Mouse (Mus musculus) gastrocnemius, adult 2 months (tissue): Measurements from ENCODE around the gene Ahdc1. TPM values are rescaled to one million over a fixed set of nuclear protein-coding genes. Genes with fewer than 3 reads are reported as not detected.

ENCODE experiments used
- DNase-seq: peaks from one replicate; pipeline ENCODE4 v3.0.0; 2022
- H3K27ac ChIP-seq: fragments of 200-600 bp; 2 replicates; pipeline ENCODE4 v1.8.1; 2022; ENCODE audit warnings: mild to moderate bottlenecking
- H3K4me3 ChIP-seq: fragments of 200-600 bp; 2 replicates; pipeline ENCODE4 v1.8.1; 2022; ENCODE audit warnings: mild to moderate bottlenecking, moderate library complexity
- CTCF ChIP-seq: fragments of 200-600 bp; IDR thresholded peaks from 2 replicates; pipeline ENCODE4 v1.8.1; 2022; ENCODE audit warnings: antibody characterized with exemption, mild to moderate bottlenecking, moderate library complexity
- intact Hi-C: fragments of 180-260 bp; cut with DNase I; formaldehyde crosslinking; loops from one replicate; pipeline ENCODE4 v1.15.1; 2025
- total RNA-seq, 2 experiments: library from RNA; stranded (reverse); gene quantifications; 2 replicates each; pipeline ENCODE4 v1.2.3; 2021

Ahdc1 gene
- total RNA-seq, 2 experiments from 2014 or later = 30.2 to 55.1 TPM

GRCm38 (mm10) chr4:132974904-132975303 is 36.2 kb upstream of the Ahdc1 start:
- H3K4me3 ChIP-seq = peak overlapping the region; percentile 40
- intact Hi-C loops = no loop called here
- DNase-seq = peak; percentile 57
- no peak for TF ChIP-seq CTCF
- H3K27ac ChIP-seq = peak overlapping the region; percentile 48

GRCm38 (mm10) chr4:132975791-132976190 is 35.3 kb upstream of the Ahdc1 start:
- no peak overlapping the region for H3K27ac ChIP-seq
- no peak for TF ChIP-seq CTCF
- no peak for DNase-seq
- H3K4me3 ChIP-seq = no peak overlapping the region
- intact Hi-C loops = no loop called here

DNA sequence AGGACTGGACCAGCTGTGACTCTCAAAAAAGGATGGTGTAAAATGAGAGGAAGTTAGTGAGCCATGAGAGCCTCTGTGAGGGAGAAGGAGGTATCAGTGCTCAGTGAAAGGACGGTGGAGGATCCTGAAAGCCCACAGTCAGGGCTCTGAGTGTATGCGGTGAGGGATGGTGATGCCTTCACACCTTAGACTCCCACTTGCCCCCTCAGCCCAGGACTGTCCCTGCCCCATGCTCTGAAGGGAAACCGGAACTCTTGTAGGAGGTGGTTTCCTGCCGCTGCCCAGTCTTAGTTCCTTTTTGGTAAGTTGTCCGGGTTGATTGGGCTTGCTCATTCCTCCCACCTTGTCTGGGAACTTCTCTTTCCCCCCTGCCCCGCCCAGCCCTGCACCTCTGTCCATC is 34.3 kb upstream of the Ahdc1 start:
- TF ChIP-seq CTCF = no peak
- Histone ChIP-seq H3K27ac (no peak overlapping the region), H3K4me3 (no peak overlapping the region)
- DNase-seq = no peak
- intact Hi-C loops = no loop called here

GRCm38 (mm10) chr4:132977597-132977996 is 33.5 kb upstream of the Ahdc1 start:
- DNase-seq = no peak
- intact Hi-C loops = no loop called here
- TF ChIP-seq CTCF = no peak
- no peak overlapping the region for H3K27ac ChIP-seq
- no peak overlapping the region for H3K4me3 ChIP-seq

DNA sequence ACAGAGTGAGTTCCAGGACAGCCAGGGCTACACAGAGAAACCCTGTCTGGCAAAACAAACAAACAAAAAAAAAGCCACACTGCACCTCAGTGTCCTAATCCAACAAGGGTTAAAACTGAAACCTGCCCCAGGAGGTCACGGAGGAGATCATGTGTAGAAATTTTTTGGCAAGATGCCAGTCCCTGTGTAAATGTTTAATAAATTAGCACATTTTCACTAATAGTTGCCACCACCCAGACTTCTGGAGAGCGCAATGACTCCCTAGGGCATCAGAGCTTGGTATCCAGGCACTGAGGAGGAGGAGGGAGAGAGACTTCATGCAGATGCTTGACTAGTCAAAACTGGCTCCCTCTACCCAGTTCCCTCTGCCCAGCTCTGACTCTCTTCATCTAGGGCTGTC is 31.9 kb upstream of the Ahdc1 start:
- TF ChIP-seq CTCF = no peak
- no peak for DNase-seq
- intact Hi-C loops = no loop called here
- Histone ChIP-seq H3K4me3 (no peak overlapping the region), H3K27ac (no peak overlapping the region)

DNA sequence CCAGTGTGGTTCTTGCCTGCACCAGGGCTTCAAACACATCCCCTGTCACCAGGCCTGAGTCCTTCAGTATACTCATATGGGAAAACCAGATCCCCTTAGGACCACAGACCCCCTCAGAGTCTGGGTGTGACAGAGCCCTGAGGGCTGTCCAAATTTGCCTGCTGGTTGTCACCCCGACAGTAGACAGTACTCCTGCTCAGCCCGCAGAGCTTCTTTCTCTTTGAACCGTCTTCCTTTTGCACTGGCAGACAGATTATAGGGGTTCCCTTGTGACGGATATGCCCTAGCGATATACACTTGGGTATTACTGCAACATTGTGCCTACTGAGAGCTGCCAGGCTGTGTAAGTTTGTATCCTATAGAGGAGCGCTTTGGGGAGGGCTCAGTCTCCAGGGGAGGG is 29.4 kb upstream of the Ahdc1 start:
- H3K4me3 ChIP-seq = no peak overlapping the region
- H3K27ac ChIP-seq = no peak overlapping the region
- intact Hi-C loops = no loop called here
- no peak for DNase-seq
- TF ChIP-seq CTCF = no peak

- no peak for DNase-seq
- no peak overlapping the region for H3K4me3 ChIP-seq
- intact Hi-C loops = no loop called here
- no peak for TF ChIP-seq CTCF
- no peak overlapping the region for H3K27ac ChIP-seq
These were observed 28.1 kb upstream of the Ahdc1 start for GRCm38 (mm10) chr4:132982999-132983398.

GRCm38 (mm10) chr4:132983664-132984512 is 27.2 kb upstream of the Ahdc1 start:
- Histone ChIP-seq H3K4me3 (no peak overlapping the region), H3K27ac (no peak overlapping the region)
- TF ChIP-seq CTCF = no peak
- DNase-seq = no peak
- intact Hi-C loops = no loop called here

DNA sequence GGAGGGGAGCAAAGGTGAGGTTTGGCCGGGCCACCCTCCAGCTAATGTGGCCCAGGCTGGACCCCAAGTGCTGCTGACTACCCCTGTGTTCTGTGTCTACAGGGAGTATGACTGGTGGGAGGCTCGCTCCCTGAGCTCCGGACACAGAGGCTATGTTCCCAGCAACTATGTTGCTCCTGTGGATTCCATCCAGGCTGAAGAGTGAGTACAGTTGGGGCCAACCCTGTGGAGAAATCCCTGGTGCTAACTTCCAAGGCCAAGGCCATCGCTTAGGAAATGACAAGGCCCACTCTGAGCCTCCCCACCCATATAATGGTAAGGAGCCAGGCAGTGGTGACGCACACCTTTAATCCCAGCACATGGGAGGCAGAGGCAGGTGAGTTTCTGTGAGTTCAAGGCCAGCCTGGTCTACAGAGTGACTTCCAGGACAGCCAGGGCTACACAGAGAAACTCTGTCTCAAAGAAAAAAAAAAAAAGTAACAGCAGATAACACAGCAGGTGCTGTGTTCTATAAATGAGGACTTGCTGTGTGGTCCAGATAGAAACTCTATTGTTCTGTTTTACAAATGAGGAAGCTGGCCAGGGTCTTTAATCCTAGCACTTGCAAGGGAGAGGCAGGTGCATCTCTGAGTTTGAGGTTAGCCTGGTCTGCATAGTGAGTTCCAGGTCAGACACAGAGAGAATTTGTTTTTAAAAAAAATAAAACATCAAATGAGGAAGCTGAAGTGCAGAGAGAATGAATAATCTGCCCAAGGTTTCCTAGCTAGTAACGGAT is 22.3 kb upstream of the Ahdc1 start:
- TF ChIP-seq CTCF = no peak
- no peak for DNase-seq
- Histone ChIP-seq H3K4me3 (no peak overlapping the region), H3K27ac (no peak overlapping the region)
- intact Hi-C loops = no loop called here

DNA sequence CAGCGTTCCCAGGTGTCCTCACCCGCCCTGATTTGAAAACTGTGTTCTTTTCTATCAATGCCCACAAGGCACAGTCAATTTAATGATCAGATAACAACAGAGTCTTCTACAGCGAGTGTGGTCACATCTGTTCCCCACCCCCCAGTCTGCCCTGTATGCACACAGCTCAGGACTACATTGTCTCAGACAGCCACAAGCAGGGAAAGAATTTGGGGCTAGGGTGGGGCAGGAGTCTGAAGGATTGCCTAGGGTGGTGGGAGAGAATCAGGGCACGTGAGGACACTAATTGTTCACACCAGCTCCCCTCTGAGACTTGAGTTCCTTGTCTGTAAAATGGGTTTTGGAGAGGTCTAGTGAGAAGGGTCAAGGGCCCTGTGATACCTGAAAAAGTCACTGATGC is 17.5 kb upstream of the Ahdc1 start:
- intact Hi-C loops = no loop called here
- Histone ChIP-seq H3K27ac (no peak overlapping the region), H3K4me3 (no peak overlapping the region)
- no peak for TF ChIP-seq CTCF
- no peak for DNase-seq

DNA sequence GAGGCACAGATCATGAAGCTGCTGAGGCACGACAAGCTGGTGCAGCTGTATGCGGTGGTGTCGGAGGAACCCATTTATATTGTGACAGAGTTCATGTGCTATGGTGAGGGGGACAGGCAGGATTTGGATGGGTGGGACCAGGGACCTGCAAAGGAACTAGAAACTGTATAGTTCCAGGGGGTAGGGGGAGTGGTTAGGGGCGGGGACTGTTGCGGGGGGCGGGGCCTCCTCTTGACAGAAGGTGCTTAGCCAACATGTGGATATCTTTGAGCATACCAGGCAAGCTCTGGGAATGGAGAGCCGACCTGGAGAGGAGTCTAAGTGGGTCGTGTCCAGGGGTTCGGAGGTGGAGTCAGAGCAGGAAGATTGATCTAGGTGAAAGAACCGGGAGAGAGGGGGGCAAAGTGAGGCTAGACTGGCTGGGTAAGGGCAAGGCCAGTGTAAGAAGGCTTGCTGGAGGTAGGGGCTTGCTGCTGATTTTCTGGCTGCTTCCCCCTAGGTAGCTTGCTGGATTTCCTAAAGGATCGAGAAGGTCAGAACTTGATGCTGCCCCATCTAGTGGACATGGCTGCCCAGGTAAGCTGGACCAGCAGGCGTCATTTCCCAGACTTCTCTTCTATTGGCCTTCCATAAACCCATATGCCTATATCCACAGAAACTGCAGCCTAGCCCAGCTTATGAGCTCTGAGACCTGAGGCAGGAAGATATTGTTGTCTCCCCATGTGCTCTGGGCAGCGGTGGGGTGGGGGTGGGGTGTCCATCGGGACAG is 13.4 kb upstream of the Ahdc1 start:
- no peak for DNase-seq
- intact Hi-C loops = no loop called here

GRCm38 (mm10) chr4:133002896-133003295 is 8.2 kb upstream of the Ahdc1 start:
- H3K27ac ChIP-seq = peak overlapping the region; percentile 31; the same call in 1 of the 2 replicates
- peak; percentile 64 for DNase-seq
- intact Hi-C loops = no loop called here
- peak overlapping the region; percentile 31 for H3K4me3 ChIP-seq
- no peak for TF ChIP-seq CTCF

More for the DNA sequence above, 13.4 kb upstream of the Ahdc1 start:
- peak; percentile 8; the same call in 1 of the 2 replicates for TF ChIP-seq CTCF
- H3K27ac ChIP-seq = no peak overlapping the region
- no peak overlapping the region for H3K4me3 ChIP-seq
